Mouse (Mus musculus) monocyte, adult 5-6 weeks (primary cell): Measurements from ENCODE around the gene Spats2. TPM values are rescaled to one million over a fixed set of nuclear protein-coding genes. Genes with fewer than 3 reads are reported as not detected.
"Not testable (repeated sequence)": the region's sequence is repeated elsewhere in the genome, so short reads cannot be mapped to it uniquely, and the experiment has no call there.

Experiments
- ATAC-seq: fragments of 153-309, 156-312 bp; replicated peaks from 2 replicates; pipeline ENCODE4 v1.8.0; 2017; ENCODE audit warnings: mild to moderate bottlenecking; ENCODE audit not compliant: low TSS enrichment, insufficient number of reproducible peaks, severe bottlenecking, poor library complexity, low FRiP score
- total RNA-seq: library from RNA; stranded (forward); fragments of 200-1000, 200-491, 200-594 nt; gene quantifications from 3 replicates; pipeline ENCODE4 v1.2.3, GENCODE M21; 2017

Spats2 gene
- total RNA-seq, 1 experiment from 2014 or later: not detected

- no peak for ATAC-seq
Observed at GRCm38 (mm10) chr15:99248972-99249371, 123.3 kb downstream of the Spats2 start.

- no peak for ATAC-seq
Observed at GRCm38 (mm10) chr15:99249938-99250337, 124.2 kb downstream of the Spats2 start.

- not testable (repeated sequence) for ATAC-seq
Observed at GRCm38 (mm10) chr15:99251111-99251510, 125.4 kb downstream of the Spats2 start.

- peak; percentile 91 for ATAC-seq
Observed at GRCm38 (mm10) chr15:99251626-99252380, 126.1 kb downstream of the Spats2 start, which contains the start of gene Mcrs1. TSS of gene Mcrs1 (minus strand) at chr15:99251961.

- no peak for ATAC-seq
Observed at GRCm38 (mm10) chr15:99252381-99253174, 126.9 kb downstream of the Spats2 start.

GRCm38 (mm10) chr15:99253175-99253479 lies 127.4 kb downstream of the Spats2 start:
- not testable (repeated sequence) for ATAC-seq

- no peak for ATAC-seq
Observed at GRCm38 (mm10) chr15:99253772-99254171, 128.1 kb downstream of the Spats2 start.

- ATAC-seq: no peak
Observed at GRCm38 (mm10) chr15:99254477-99255005, 128.8 kb downstream of the Spats2 start.

- ATAC-seq: no peak
Observed at GRCm38 (mm10) chr15:99255241-99255749, 129.6 kb downstream of the Spats2 start.

GRCm38 (mm10) chr15:99259167-99259729 lies 133.5 kb downstream of the Spats2 start:
- peak; percentile 27 for ATAC-seq

GRCm38 (mm10) chr15:99259730-99260252 lies 134.1 kb downstream of the Spats2 start:
- peak; percentile 70 for ATAC-seq

GRCm38 (mm10) chr15:99262702-99263101 lies 137.0 kb downstream of the Spats2 start:
- no peak for ATAC-seq

Other genes with a start within 250 kb of the Spats2 start
- 6.0 to 15.1 TPM (median 14.2 TPM) in 3 replicates for gene Rhebl1, start 231.4 kb upstream of the Spats2 start, total RNA-seq
- gene Dhh, start 227.4 kb upstream of the Spats2 start, total RNA-seq: 0.19 TPM in 1 of 3 replicates, not detected in the others
- 54.7 to 97.4 TPM (median 92.2 TPM) in 3 replicates for gene Lmbr1l, start 207.7 kb upstream of the Spats2 start, total RNA-seq
- 86.5 to 154 TPM (median 137 TPM) in 3 replicates for gene Tuba1b, start 191.4 kb upstream of the Spats2 start, total RNA-seq
- 12.2 to 56.4 TPM in 2 of 3 replicates, not detected in the other for gene Gm49450, start 172.4 kb upstream of the Spats2 start, total RNA-seq
- gene Tuba1a, start 172.2 kb upstream of the Spats2 start, total RNA-seq: 79.8 to 96.7 TPM (median 88.2 TPM) in 3 replicates
- gene Tuba1c, start 96.0 kb upstream of the Spats2 start, total RNA-seq: 104 to 150 TPM (median 116 TPM) in 3 replicates
- gene Prph, start 70.7 kb upstream of the Spats2 start, total RNA-seq: 1.1 TPM in 1 of 3 replicates, not detected in the others
- gene Troap, start 51.3 kb upstream of the Spats2 start, total RNA-seq: 2.3 to 3.6 TPM in 2 of 3 replicates, not detected in the other
- not detected in 3 replicates for gene C1ql4, start 38.1 kb upstream of the Spats2 start, total RNA-seq
- gene Dnajc22, start 32.7 kb upstream of the Spats2 start, total RNA-seq: not detected in 3 replicates
- gene Kcnh3, start 98.9 kb downstream of the Spats2 start, total RNA-seq: not detected in 3 replicates
- gene Mcrs1, start 126.0 kb downstream of the Spats2 start, total RNA-seq: 41.0 to 47.6 TPM (median 47.0 TPM) in 3 replicates
- gene Prpf40b, start 169.2 kb downstream of the Spats2 start, total RNA-seq: 0.57 to 7.6 TPM (median 1.7 TPM) in 3 replicates
- not detected in 3 replicates for gene Fam186b, start 170.0 kb downstream of the Spats2 start, total RNA-seq
- gene Fmnl3, start 244.6 kb downstream of the Spats2 start, total RNA-seq: 29.5 to 41.3 TPM (median 31.6 TPM) in 3 replicates